Mouse (Mus musculus): ENCODE measurements around the gene Tprkb.
"Not testable (repeated sequence)": the region's sequence is repeated elsewhere in the genome, so short reads cannot be mapped to it uniquely, and the experiment has no call there.

The Tprkb gene

GRCm38 (mm10) chr6:85911587-85911986 lies at the start of gene Tprkb:
Gene Tprkb, plus strand, starts transcription at chr6:85911865.
- DNase-seq (ENCODE audit: low spot score) = no peak

GRCm38 (mm10) chr6:85862565-85862964 lies 49.1 kb upstream of the Tprkb start:
- no peak for DNase-seq (ENCODE audit: low spot score)

- no peak for DNase-seq (ENCODE audit: low spot score)
Observed at GRCm38 (mm10) chr6:85863136-85863535, 48.5 kb upstream of the Tprkb start.

GRCm38 (mm10) chr6:85863840-85864239 lies 47.8 kb upstream of the Tprkb start:
- DNase-seq (ENCODE audit: low spot score) = no peak

GRCm38 (mm10) chr6:85864900-85865639 lies 46.6 kb upstream of the Tprkb start:
- not testable (repeated sequence) for DNase-seq (ENCODE audit: low spot score)

GRCm38 (mm10) chr6:85866166-85866565 lies 45.5 kb upstream of the Tprkb start:
- DNase-seq (ENCODE audit: low spot score) = not testable (repeated sequence)

- not testable (repeated sequence) for DNase-seq (ENCODE audit: low spot score)
Observed at GRCm38 (mm10) chr6:85866995-85867394, 44.7 kb upstream of the Tprkb start.

- DNase-seq (ENCODE audit: low spot score) = no peak
Observed at GRCm38 (mm10) chr6:85867726-85868690, 43.7 kb upstream of the Tprkb start.

GRCm38 (mm10) chr6:85869006-85869405 lies 42.7 kb upstream of the Tprkb start, which contains the start of gene Nat8f2:
Gene Nat8f2, minus strand, starts transcription at chr6:85869158.
- DNase-seq (ENCODE audit: low spot score) = not testable (repeated sequence)

- not testable (repeated sequence) for DNase-seq (ENCODE audit: low spot score)
Observed at GRCm38 (mm10) chr6:85883246-85883645, 28.4 kb upstream of the Tprkb start.

GRCm38 (mm10) chr6:85884311-85884710 lies 27.4 kb upstream of the Tprkb start:
- no peak for DNase-seq (ENCODE audit: low spot score)

- no peak for DNase-seq (ENCODE audit: low spot score)
Observed at GRCm38 (mm10) chr6:85888961-85889360, 22.7 kb upstream of the Tprkb start.

- DNase-seq (ENCODE audit: low spot score) = not testable (repeated sequence)
Observed at GRCm38 (mm10) chr6:85895061-85895648, 16.5 kb upstream of the Tprkb start.

GRCm38 (mm10) chr6:85898596-85899475 lies 12.8 kb upstream of the Tprkb start:
- not testable (repeated sequence) for DNase-seq (ENCODE audit: low spot score)

- DNase-seq (ENCODE audit: low spot score) = no peak
Observed at GRCm38 (mm10) chr6:85902303-85902702, 9.4 kb upstream of the Tprkb start.

- DNase-seq (ENCODE audit: low spot score) = peak; percentile 82
Observed at GRCm38 (mm10) chr6:85904642-85905061, 7.0 kb upstream of the Tprkb start, which contains the start of gene Nat8f4. Gene Nat8f4, minus strand, starts transcription at chr6:85904884.

GRCm38 (mm10) chr6:85906911-85907351 lies 4.7 kb upstream of the Tprkb start:
- peak; percentile 68 for DNase-seq (ENCODE audit: low spot score)

- no peak for DNase-seq (ENCODE audit: low spot score)
Observed at GRCm38 (mm10) chr6:85908341-85908740, 3.3 kb upstream of the Tprkb start.

GRCm38 (mm10) chr6:85909704-85910103 lies 2.0 kb upstream of the Tprkb start:
- DNase-seq (ENCODE audit: low spot score) = no peak

- DNase-seq (ENCODE audit: low spot score) = no peak
Observed at GRCm38 (mm10) chr6:85915141-85915538, 3.5 kb downstream of the Tprkb start.
